Mouse (Mus musculus) megakaryocyte progenitor cell, adult 5-6 weeks (primary cell): ENCODE measurements around the gene Tex22. TPM values are rescaled to one million over a fixed set of nuclear protein-coding genes. Genes with fewer than 3 reads are reported as not detected.

Experiments used
- ATAC-seq: replicated peaks from 2 replicates; pipeline ENCODE4 v1.8.0; 2016; ENCODE audit warnings: mild to moderate bottlenecking, moderate TSS enrichment, inconsistent platforms; ENCODE audit not compliant: poor library complexity
- total RNA-seq, 2 experiments: library from RNA; stranded (forward) in 1 of 2; stranded (reverse) in 1 of 2; fragments of 157-497, 149-512 nt in 1 of 2; fragments of 200-1000 nt in 1 of 2; gene quantifications; 2 replicates each; pipeline versions ENCODE4 v1.2.3 to v1.2.4; 2015 to 2017

Tex22 gene
- total RNA-seq, 2 experiments from 2014 or later: 0.17 to 0.27 TPM

DNA sequence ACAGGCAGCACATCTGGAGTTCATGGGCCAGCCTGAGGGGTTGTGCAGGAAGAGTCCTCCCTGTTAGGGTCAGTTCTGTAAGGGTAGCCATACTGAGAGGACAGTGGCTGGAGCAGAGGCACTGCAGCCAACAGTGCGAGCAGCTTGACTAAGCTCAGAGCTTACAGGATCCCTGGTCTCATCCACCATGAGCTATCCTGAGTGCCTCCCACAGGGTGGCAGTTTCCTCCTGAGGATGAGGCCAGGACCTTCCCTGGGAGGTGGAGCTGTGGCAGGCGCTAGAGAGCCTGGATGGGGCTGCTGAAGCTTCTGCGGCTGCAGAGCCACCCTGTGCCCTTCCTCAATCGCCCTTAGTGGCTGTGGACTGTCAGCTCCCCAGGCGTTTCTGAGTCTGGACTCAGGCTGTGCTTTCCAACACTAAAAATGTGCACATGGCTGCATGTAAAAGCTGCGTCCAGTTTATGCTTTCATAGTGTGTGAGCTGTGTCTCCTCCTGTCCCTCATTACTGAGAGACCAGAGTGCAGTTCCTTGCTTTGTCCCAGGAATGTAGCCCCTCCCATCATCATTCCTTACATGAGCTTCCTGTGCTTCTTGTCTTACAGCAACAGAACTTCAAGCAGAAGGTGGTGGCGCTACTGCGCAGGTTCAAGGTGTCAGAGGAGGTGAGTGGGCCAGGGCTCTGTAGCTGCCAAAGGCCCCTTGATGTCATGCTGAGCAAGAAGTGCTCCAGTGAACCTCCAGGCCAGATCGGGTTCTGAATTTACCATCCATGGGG lies 22.5 kb upstream of the Tex22 start:
- no peak for ATAC-seq

DNA sequence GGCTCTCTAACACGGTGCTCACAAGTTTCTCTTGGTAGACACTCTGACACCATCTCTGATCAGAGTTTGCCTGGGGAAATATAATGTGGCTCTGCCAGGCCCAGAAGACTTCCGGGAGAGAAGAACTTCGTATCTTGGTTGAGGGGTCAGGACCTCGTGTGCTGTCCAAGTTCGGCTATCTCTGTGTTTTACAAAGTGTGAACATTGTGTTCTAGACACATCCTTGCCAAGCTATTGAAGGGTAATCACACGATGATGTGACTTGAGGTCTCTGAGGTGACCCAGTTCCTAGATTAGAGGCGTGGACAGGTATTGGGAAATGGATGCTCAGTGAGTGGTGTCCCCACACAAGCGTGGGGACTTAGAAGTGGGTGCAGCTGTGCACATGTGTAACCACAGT lies 18.2 kb upstream of the Tex22 start:
- no peak for ATAC-seq

DNA sequence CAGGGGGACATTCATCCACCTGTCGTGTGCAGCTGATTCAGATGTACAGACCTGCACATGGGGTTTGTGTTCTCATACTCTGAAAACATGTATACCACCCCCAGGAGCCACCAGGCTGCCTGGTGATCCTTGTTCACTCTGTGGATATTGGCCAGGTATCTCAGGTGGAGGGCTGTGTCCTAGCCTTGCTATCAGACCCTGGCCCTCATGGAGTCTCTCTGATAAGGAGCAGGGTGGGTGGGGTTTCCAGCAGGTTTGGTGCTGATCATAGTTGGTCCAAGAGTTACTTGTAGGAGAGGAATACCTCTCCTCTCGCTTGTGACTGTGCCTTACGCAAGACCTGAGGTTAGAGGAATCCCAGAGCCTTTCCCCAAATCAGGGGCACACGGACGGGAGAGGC lies 14.1 kb upstream of the Tex22 start:
- ATAC-seq: no peak

DNA sequence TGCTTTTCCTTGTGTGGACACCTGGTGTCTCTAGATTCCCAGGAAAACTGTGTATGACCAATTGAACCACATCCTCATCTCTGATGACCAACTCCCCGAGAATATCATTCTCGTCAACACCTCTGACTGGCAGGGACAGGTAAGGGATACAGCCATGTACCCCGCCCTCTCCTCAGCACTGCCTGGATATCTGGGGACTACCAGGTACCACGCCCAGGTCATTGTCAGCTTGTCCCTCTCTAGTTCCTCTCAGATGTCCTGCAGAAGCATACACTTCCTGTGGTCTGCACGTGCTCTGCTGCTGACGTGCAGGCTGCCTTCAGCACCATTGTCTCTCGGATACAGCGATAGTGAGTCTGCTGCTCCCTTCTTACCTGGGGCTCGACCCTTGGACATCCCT lies 12.7 kb upstream of the Tex22 start:
- ATAC-seq: no peak

DNA sequence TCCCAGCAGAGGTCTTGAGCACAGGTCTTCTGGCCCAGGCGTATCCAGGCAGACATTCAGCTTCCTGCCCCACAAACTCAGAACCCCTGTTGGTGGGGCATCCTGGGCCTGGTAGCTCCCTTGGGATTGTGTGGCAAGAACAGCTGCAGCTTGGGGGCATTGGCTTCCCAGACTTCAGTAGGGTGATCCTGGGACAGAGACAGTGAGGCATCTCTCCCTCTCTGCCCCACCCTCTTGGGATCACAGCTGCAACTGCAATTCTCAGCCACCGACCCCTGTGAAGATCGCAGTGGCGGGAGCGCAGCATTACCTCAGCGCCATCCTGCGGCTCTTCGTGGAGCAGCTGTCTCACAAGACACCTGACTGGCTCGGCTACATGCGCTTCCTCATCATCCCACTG lies 12.1 kb upstream of the Tex22 start:
- ATAC-seq: no peak

DNA sequence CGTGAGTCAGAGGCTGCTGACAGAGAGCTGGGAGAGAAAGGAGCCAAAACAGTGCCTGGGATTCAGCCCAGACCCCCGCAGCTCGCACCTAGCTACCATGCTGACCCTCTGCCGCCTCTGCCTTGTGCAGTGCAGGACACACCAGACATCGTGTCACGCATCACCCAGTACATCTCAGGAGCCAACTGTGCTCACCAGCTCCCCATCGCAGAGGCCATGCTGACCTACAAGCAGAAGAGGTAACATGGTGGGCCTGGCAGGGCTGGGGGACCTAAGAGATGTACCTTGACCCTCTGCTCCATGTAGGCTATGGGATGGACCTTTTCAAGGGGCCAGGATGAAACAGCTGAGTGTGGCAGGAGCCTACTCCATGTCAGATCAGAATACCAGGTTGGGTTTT lies 10.6 kb upstream of the Tex22 start:
- no peak for ATAC-seq

DNA sequence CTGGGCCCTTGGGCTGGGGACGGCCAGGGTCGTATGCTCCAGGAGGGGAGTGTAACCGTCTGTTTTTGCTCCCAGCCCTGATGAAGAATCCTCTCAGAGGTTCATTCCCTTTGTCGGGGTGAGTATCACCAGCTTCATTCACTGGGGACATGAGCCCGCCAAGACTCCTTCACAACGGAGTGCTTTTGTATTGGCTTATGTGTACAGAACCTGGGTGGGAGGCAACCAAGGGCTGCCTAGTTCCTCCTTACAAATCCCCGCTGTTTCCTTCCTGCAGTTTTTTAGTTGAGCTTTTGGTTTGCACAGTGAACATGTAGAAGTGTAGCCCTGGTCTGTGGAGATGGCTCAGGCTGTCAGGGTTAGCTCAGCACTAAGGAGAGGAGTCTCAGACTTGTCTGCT lies 6.3 kb upstream of the Tex22 start:
- ATAC-seq: peak; percentile 28; the same call in 1 of the 2 replicates

DNA sequence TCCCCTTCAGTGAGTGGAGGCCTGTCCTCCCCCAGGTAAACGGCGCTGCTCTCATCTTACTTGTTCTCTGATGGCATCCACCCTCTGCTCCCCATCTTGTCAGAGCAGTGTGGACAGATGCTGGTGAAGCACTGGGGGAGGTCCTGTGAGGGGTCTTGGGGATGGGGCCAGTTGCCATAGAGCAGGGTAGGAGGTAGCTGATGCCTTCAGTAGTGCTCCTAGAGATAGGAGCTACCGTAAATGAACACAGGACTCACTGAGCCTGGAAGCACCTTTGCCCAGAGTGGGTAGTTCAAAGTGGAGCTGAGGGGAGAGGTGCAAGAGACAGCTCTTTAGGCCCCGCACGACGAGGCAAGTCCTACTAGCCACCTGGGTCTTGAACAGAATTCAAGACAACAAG lies 4.9 kb upstream of the Tex22 start:
- no peak for ATAC-seq

DNA sequence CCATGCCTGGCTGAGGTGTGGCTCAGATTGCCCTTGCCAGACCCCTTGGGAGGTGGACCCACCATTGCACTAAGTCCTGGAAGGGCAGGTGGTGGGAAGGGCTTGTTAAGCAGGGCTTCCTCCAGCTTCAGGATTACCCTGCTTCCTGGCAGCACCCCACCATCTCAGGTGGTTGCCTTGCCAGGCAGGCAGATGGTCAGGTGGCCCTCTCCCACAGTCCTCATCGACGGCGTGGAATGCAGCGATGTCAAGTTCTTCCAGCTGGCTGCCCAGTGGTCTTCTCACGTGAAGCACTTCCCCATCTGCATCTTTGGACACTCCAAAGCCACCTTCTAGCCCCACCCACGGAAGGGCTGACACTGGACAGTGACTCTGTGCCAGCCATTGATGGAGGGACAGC lies 3.0 kb upstream of the Tex22 start:
- no peak for ATAC-seq

DNA sequence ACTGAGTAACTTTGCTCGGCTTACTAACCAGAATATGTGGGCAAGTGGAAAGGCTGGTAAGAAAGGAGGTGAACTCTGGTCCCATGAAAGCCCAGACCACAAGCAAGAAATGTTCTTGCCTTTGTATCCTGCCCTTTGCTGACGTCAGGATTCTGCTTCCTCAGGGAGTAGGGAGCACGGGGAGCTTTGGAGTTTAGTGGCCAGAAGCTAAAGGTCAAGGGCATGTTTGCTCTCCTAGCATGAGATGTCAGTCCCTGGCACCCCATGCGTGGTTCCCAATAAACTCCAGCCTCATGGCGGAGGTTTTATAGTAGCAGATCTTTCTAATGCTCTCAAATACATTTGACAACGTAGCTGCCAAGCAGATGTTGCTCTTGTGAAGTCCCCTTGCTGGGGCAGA lies 2.5 kb upstream of the Tex22 start:
- no peak for ATAC-seq

DNA sequence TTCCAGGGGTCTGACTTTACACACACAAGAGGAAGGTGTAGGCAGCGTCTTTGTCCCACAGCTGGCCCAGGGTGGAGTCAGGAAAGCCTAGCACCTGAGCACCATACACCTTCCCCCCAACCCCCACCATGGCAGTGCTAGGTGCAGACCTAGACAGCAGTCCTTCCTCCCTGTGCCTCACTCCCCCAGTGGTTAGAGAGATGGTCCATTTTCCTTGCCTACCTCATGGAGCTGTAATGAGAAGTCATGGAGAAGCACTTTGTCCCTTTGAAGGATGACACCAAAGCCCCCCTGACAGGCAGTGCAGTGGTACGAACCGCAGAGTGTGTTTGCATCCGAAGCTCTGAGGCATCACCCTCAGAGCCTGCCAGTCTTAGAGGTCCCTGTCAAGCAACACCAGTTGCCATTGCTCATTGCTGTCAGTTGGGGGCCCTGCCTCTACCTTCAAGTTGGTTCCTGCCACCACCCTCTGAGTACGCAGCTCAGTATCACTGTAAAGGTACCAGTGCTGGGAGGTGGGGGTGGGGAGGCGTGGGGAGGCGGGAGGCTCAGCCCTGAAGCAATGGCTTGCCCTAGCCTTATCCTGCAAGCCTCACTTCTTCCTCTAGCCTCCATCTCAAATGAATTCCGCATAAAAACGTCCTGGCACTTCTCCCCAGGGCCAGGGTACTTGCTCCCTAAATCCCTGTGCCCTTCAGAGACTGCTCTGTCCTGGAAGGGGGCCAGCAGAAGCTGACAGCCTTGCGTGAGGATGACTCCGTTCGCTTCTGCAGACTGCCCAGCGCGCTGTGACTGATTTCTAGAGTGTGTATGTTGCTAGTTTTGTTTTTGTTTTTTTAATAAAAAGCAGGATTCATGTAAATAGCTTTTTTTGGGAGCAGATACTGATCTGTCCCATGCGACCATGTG lies 628 bp upstream of the Tex22 start:
- ATAC-seq: peak; percentile 35

DNA sequence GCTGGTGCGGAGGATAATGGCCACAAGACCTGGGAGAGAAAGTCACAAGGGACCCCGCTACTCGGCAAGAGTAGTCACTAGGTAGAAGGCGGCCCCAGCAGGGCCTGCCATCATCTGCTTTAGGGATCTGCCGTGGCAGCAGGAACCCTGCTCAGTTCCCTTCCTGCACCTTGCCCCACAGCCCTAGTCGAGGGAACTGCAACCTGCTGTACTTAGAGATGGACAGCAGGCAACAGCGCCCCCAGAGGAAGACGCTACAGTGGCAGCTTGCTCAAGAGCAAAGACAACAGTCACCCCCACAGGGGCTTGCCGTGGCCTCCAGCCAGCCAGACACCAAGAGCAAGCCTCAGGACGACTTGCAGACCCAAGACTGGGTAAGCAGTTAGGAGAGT lies 757 bp downstream of the Tex22 start:
- peak; percentile 90 for ATAC-seq

DNA sequence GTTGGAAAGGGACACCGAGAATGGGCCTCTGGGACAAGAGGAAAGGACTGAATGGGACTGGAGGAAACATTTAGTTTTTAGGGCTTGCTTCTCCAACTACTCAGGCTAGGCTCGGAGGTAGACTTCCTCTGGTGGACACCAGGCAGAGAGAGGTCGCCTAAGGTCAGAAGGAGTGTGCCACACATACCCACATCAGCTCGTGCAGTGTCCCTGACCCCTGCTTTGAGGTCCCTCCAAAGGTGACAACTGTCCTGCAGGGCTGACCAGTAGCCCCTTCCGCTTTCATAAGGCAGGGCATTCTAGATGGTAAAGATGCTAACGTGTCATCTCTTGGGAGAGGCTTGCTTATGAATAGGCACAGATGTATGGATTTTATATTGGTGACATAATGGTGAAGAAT lies 1.2 kb downstream of the Tex22 start:
- no peak for ATAC-seq

DNA sequence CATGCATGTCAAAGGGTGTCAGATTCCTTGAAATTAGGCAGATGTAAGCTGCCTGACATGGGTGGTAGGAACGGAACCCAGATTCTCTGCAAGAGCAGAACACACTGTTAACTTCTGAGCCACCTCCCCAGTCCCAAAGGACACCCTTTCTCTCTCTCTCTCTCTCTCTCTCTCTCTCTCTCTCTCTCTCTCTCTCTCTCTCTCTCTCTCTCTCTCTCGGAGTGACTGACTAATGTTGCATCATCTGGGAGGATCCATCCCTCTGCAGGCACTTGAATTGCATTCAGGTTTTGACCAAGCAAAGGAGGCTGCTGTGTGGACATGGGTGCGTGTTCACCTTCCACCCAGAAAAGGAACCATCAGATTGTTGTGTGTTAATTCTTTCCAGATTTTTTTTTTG lies 13.0 kb downstream of the Tex22 start:
- no peak for ATAC-seq

DNA sequence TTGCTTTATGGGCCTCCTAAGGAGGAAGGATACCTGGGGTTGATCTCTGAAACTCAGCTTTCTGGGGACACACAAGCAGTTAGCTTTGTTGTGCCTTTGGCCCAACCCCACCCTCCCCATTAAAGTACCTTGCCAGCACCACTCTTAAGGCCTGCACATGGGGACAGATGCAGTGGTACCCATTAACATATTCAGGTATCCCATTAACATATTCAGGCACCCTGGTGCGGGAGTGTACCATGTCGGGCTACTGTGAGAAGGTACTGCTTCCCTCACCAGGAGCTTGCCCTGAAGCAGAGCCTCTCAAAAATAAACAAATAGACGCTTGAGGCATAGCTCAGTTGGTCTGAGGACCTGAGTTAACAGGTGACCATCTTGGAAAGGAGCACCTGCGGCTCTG lies 13.7 kb downstream of the Tex22 start:
- ATAC-seq: no peak

DNA sequence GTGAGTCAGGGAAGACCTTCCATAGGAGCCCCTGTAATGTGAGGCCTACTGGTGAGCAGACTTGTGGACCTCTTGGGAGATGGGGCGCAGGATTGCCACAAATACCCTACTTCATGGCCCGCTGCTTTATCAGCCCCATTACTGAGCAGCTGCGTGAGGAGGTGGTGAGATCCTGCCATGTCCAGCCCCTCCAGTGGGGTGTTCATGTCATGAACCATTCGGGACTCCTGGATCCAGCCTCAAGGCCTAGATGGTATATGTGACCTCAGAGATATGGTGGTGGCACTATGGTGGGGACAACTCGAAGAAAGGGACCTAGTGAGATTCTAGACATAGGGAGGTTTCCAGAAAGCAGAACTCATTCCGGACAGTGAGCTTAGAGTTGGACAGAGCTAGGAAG lies 14.8 kb downstream of the Tex22 start:
- ATAC-seq: no peak

DNA sequence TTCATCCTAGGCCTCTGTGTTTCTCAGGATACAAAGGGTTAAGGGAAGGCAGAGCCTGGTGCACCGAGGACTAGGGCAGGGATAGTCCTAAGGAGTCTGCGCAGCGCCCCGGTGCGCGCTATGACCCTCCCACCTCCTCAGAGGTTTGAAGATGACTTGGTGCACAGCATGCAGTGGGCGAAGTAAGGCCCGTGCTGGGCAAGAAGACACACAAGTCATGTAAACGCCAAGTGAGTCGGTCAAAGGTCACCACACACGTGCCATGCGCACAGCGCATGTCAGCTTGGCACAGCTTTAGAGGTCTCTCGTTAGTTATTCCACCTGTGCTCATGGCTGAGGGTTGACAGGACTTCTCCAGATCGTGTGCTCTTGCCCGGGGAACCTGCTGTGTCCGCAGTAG lies 15.8 kb downstream of the Tex22 start:
- ATAC-seq: no peak

DNA sequence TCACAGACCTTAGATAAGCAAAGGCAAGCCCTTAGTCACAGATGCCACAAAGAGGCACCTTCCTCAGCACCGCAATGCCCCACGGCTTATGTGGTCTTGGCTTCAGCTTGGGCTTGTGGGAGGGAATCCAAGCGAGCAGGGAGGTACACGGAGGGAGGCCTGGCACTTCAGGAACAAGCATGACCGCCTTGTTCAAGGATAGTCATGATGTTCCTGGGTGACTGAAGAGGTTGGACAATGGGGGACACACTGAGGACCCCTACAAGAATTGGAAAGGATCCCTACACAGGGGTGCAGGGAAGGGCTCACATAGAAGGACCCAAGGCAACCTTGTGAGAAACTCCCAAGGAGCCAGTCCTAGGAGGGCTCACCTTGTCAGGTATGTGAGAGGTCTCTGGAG lies 22.7 kb downstream of the Tex22 start:
- ATAC-seq: no peak

DNA sequence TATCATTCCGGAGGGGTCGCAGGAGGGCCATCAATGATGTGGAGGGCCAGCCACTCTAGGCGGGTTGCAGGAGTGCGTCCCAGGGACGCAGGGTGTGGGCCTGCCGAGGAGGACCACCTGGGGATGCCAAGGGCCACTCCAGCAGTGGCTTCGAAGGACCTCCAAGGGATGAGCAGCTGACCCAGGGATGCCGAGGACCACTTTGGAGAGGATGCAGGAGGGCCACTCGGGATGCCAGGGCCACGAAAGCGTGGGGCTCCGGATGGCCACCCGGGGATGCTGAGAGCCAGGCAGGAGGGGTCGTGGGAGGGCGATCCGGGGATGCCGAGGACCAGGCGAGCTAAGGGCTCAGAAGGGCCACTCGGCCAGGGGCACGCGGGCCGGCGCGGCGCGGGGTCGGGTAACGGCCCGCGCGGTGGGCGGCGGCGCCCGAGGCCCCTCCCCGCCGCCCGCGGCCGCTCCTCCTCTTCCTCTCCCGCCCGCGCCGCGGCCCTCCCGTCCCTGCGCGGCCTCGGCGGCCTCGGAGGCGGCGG lies 23.5 kb downstream of the Tex22 start, which contains the start of gene Mta1:
TSS of gene Mta1 (plus strand) at position 530 of the 533 bp plus-strand sequence.
- peak; percentile 52 for ATAC-seq

DNA sequence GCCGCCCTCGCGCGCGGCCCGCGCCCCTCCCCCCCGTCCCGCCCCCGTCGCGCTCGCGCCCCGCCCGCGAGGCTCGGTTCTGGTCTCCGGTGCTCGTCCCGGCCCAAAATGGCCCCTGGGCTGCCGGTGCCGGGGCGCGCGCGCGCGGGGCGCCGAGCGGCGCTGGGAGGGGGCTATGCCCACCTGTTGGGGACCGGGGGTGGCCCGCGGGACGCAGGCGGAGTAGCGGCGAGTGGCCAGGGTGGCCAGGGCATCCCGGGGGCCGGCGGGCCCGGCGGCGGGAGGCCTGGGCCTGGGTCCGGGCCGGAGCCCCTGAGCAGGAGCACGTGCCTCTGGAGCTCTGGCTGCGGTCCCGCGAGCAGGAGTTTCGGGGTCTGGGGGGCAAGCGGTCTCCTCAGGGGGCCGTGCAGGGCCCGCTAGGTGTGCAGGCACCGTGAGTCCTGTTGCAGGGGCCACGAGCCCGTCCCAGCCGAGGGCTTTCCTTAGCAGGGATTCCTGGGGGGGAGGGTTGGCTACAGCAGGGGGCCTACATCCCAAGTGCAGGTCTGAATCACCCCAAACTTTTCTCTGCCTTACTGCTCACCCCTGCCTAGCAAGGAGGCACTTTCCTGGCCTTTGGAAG lies 24.3 kb downstream of the Tex22 start:
- ATAC-seq: no peak

DNA sequence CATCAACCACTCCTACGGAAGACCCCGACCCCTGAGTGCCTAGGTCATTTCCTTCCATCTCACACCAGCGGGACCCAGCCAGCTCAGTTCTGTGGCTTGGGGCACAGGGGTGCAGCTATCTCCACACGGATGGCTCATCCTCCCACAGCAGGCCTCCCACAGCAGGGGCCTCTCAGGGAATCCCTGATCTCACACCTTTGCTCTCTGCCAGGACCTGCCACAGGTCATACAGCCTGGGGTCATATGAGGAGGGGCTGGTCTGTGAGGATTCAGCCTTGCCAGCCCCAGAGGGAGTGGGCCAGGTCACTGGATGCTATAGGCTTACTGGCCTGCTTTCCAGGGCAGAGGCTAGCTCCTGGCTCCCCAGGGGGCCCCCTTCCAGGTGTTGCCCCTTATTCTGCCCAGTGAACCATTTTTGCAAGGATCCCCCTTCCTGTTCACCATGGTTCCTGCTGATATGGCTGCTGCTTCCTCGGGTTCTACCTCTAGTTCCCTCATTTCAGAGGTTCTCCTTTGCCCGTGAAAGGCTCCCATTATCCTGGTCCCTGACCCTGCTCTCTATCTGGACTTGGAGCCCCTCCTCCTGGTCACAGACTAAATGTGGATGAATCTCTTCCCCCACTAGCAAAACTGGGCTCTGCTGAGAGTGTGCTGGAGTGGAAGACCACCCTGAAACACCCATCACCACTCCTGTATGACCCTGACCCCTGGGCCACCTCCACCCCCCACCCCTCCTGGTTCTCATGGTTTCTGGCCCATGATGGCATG lies 25.4 kb downstream of the Tex22 start:
- no peak for ATAC-seq
